Mouse (Mus musculus) limb, embryonic 12.5 days (tissue): ENCODE measurements around the gene Zbtb40. TPM values are rescaled to one million over a fixed set of nuclear protein-coding genes. Genes with fewer than 3 reads are reported as not detected.
A peak's percentile ranks its signal among the peaks of the same experiment; 100 is the strongest.

Source experiments
- ATAC-seq: fragments of 200-750 bp; cut with Nextera tagmentation; 2 replicates; pipeline ENCODE4 v1.8.0; 2017; ENCODE audit warnings: low read depth, moderate TSS enrichment; ENCODE audit not compliant: insufficient number of reproducible peaks, insufficient read depth, low FRiP score, low TSS enrichment
- H3K27ac ChIP-seq: fragments of 300-500 bp; sonication (generic); 2 replicates; pipeline ENCODE4 v1.5.1; 2016; ENCODE audit warnings: mild to moderate bottlenecking, moderate library complexity
- H3K27me3 ChIP-seq: fragments of 300-500 bp; sonication (generic); 2 replicates; pipeline ENCODE4 v1.6.1; 2016; ENCODE audit warnings: mild to moderate bottlenecking, moderate library complexity
- H3K36me3 ChIP-seq: fragments of 300-500 bp; sonication (generic); 2 replicates; pipeline ENCODE4 v1.6.1; 2016; ENCODE audit warnings: mild to moderate bottlenecking, moderate library complexity
- H3K4me1 ChIP-seq: fragments of 300-500 bp; sonication (generic); replicated peaks from 2 replicates; pipeline ENCODE4 v1.6.1; 2016
- H3K4me2 ChIP-seq: fragments of 300-500 bp; sonication (generic); 2 replicates; pipeline ENCODE4 v1.6.1; 2016; ENCODE audit warnings: mild to moderate bottlenecking, moderate library complexity
- H3K4me3 ChIP-seq: fragments of 300-500 bp; sonication (generic); replicated peaks from 2 replicates; pipeline ENCODE4 v1.5.1; 2016; ENCODE audit warnings: mild to moderate bottlenecking
- H3K9ac ChIP-seq: fragments of 300-500 bp; sonication (generic); replicated peaks from 2 replicates; pipeline ENCODE4 v1.6.1; 2016; ENCODE audit warnings: mild to moderate bottlenecking, moderate library complexity
- H3K9me3 ChIP-seq: fragments of 300-500 bp; sonication (generic); 2 replicates; pipeline ENCODE4 v1.6.1; 2016; ENCODE audit warnings: mild to moderate bottlenecking, moderate library complexity
- WGBS: fragments of 180-500 bp; shearing (Covaris S2); methylation state at CpG from one replicate; pipeline ENCODE4 v1.1.7; 2016; 5-methylcytosine and 5-hydroxymethylcytosine counted together
- polyA plus RNA-seq: library from polyadenylated mRNA; unstranded; fragments of >200 nt; fragmentation: Nextera tagmentation; extraction: Ambion mirVana; gene quantifications from 2 replicates; pipeline ENCODE4 v1.2.1, GENCODE M21; 2016

Zbtb40 gene
- polyA plus RNA-seq, 1 experiment from 2014 or later, result 6.1 TPM

DNA sequence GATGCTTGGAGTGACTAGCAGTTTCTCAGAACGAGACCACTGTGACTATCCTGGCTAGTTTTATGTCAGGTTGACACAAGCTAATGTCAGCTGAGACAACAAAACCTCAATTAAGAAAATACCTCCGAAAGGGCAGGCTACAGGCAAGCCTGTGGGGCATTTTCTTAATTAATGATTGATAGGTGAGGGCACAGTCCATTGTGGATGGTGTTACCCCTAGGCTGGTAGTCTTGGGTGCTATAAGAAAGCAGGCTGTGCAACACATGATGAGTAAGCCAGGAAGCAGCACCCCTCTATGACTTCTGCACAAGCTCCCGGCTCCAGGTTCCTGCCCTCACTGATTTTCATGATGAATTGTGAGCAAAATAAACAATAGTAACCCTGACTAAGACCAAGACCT, 6.3 kb upstream of the Zbtb40 start:
- Histone ChIP-seq H3K4me1 (no peaks in the 10 kb centered on the region), H3K27ac (no peak overlapping the region), H3K9ac (no peak overlapping the region), H3K4me3 (no peak overlapping the region), H3K36me3 (no peaks in the 10 kb centered on the region), H3K9me3 (0 out of 2 replicates have a peak, but pooled peaks cover 3% of the 10 kb centered on the region), H3K27me3 (peaks cover 57% of the 10 kb centered on the region), H3K4me2 (no peak overlapping the region)
- 72% methylated on average over 3 of the region's 3 CpGs for WGBS
- no peak for ATAC-seq

DNA sequence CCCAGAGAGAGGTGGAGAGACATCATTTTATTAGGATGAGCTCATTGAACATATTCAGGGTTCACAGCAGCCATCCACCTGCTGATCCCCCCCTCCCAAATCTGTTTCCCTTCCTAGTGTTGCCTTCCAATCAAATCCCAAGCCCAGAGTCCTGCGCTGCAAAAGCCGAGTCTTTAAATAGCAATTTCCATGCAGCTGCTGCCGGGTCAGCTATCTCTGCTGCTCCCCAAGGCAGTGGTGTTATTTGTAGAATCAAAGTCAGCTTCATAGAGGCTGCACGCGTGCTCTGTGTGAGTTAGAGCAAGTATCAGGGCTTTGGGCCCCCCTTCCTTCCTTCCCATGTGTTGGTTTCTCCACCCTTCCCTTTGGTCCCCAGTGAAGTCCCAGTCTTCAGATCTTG, 5.2 kb upstream of the Zbtb40 start:
- Histone ChIP-seq H3K9ac (no peak overlapping the region), H3K4me3 (no peak overlapping the region), H3K27ac (no peak overlapping the region), H3K4me1 (no peaks in the 10 kb centered on the region), H3K4me2 (no peak overlapping the region), H3K36me3 (no peaks in the 10 kb centered on the region), H3K27me3 (peaks cover 62% of the 10 kb centered on the region), H3K9me3 (peaks cover 14% of the 10 kb centered on the region)
- no peak for ATAC-seq
- 77% methylated on average over 5 of the region's 5 CpGs for WGBS

DNA sequence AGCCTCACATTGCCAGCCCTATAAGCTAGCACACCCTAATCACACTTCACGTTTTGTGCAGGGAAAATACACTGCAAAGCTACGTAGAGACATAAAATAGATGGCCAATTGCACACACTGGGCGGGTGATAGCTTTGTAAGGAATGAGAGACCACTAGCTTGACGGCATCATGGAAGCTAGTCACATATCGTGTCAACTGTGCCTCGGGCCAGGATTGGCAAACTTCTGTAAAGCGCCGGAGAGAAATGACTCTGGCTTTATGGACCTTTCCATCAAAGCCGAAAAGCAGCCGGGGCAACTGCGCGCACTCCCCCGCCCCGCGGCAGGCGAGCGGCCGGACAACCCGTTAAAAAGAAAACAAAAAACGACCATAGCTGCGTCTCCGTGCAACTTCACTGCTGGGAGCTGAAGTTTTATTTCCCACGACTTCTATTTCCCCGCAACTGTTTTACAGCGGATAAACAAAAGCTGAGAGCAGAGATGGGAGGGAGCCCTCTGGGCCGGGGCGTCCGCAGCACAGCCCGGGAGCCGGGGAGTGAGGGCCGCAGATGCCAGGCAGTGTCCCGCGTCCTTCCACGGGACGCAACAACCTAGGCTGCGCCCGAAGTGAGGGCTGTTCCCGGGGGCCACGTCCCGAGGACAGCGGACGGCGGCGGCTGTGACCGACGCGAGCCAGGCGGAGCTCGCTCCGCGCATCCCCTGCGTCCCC, 606 bp downstream of the Zbtb40 start:
- under 1% methylated on average over 52 of the region's 52 CpGs for WGBS
- H3K27me3 ChIP-seq, result peaks cover 33% of the 10 kb centered on the region
- peak overlapping the region; percentile 75 for H3K4me2 ChIP-seq
- H3K4me1 ChIP-seq, result peaks cover 23% of the 10 kb centered on the region
- peak overlapping the region; percentile 93 for H3K4me3 ChIP-seq
- ATAC-seq, result peak; percentile 67; the same call in 1 of the 2 replicates
- H3K27ac ChIP-seq, result peak overlapping the region; percentile 66
- no peaks in the 10 kb centered on the region for H3K36me3 ChIP-seq
- peaks cover 14% of the 10 kb centered on the region for H3K9me3 ChIP-seq
- peak overlapping the region; percentile 72 for H3K9ac ChIP-seq

DNA sequence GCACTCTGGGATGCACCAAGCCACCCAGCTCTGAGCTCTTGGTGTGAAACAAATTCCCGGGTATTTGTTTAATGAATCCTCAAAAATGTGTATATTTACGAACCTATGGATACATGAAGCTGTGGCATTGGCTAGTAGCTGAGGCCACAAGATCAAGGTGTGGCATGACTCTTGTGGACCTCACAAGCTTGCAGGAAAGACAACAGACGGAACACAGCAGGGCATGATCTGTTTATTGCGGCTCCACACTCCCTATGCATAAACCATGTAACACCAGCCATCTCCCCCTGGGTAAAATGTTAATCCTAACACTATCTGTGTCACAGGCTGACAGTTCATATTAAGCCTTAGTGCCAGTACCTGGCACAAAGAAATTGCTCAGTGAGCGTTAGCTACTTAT, 2.5 kb downstream of the Zbtb40 start:
- no peak overlapping the region for H3K4me2 ChIP-seq
- H3K27ac ChIP-seq, result no peak overlapping the region
- peaks cover 14% of the 10 kb centered on the region for H3K9me3 ChIP-seq
- no peak overlapping the region for H3K4me3 ChIP-seq
- H3K4me1 ChIP-seq, result peaks cover 40% of the 10 kb centered on the region
- no peak overlapping the region for H3K9ac ChIP-seq
- WGBS, result 87% methylated on average over 5 of the region's 5 CpGs
- peaks cover 17% of the 10 kb centered on the region for H3K27me3 ChIP-seq
- H3K36me3 ChIP-seq, result no peaks in the 10 kb centered on the region
- no peak for ATAC-seq

DNA sequence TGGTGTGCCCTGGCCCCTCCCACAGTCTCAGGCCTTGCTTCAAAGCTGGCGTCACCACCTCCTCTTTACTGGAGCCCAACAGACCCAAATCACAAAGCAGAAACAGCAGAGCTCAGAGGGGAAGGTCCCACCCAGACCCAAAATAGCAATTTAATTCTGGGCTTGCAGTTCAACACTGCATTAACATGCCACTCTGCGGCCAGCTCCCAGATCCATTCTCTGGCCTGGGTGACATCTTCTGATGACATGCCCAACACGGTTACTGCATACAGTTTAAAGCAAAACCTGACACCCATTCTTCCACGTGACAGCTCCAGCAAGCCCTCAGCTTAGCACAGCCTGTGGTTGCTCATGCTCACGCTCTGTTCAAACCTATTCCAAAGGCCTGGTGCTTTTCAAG, 4.1 kb downstream of the Zbtb40 start:
- H3K4me3 ChIP-seq, result no peak overlapping the region
- no peak overlapping the region for H3K9ac ChIP-seq
- H3K4me1 ChIP-seq, result peaks cover 42% of the 10 kb centered on the region
- peaks cover 7% of the 10 kb centered on the region for H3K9me3 ChIP-seq
- WGBS, result 32% methylated on average over 5 of the region's 5 CpGs
- peak overlapping the region; percentile 62 for H3K27ac ChIP-seq
- no peaks in the 10 kb centered on the region for H3K36me3 ChIP-seq
- no peak for ATAC-seq
- H3K27me3 ChIP-seq, result peaks cover under 1% of the 10 kb centered on the region; the same call in 1 of the 2 replicates
- H3K4me2 ChIP-seq, result peak overlapping the region; percentile 45

DNA sequence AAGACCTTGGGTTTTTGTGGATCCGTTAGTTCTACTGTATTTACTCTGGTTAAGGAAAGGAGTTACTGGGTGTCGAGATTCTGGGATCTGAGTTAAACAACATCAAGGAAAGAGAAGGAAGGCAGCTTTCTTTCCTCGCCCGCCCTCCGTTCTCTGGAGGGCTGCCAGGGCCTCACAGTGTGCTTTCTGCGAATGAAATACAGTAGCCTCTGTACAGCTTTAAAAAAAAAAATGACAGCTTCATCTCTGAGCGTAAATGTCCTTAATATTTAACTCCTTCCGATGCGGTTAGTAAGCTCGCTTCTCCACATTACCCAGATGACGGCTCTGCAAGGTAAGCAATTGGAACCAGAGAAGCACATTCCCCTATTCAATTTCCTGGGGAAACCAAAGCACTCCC, 4.8 kb downstream of the Zbtb40 start:
- WGBS, result 21% methylated on average over 11 of the region's 11 CpGs
- peaks cover under 1% of the 10 kb centered on the region; the same call in 1 of the 2 replicates for H3K9me3 ChIP-seq
- H3K27me3 ChIP-seq, result no peaks in the 10 kb centered on the region
- H3K36me3 ChIP-seq, result no peaks in the 10 kb centered on the region
- H3K4me1 ChIP-seq, result peaks cover 42% of the 10 kb centered on the region
- no peak overlapping the region for H3K4me3 ChIP-seq
- H3K27ac ChIP-seq, result peak overlapping the region; percentile 62
- H3K4me2 ChIP-seq, result peak overlapping the region; percentile 45
- no peak for ATAC-seq
- H3K9ac ChIP-seq, result no peak overlapping the region

DNA sequence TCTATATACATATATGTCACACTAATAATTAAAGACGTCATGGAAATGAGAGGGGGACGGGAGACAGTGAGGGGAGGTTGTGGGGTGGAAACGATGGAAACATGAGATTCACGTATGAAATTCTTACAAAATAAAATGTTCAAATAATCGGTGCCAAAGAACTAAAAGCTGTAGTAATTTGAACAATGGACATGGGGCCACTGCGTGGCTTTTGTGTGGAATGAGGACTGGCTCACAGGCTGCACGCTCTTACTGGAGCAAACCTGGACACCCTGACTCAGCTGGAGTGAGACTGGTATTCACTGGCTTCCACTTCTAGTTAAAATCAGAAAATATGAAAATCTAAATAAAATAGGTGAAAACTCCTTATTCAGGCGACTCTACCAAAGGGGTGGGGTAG, 6.6 kb downstream of the Zbtb40 start:
- H3K4me1 ChIP-seq, result peaks cover 53% of the 10 kb centered on the region

DNA sequence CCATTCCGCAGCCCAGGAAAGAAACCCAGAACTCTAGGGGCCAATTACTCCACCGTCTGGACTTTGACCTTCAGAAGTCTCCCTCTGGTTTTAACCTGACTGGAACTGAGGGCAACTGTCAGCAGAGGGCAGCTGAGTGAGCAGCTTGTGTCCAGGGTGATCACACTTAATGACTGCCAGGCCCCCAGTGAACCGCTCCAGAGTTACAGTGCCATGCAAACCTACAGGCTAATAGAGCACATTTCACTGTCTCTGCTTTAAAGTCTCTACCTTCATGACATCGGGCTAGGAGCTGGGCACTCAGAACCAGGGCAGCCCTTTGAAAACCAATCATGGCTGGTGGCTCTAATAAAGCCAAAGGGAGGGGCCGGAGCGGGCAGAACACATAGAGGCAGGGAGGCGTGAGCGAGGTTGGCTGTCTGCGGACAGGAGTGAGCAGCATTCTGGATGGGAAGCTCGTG, 7.4 kb downstream of the Zbtb40 start:
- Histone ChIP-seq H3K27ac (no peak overlapping the region), H3K4me2 (no peak overlapping the region)

More for the DNA sequence above, 6.6 kb downstream of the Zbtb40 start:
- H3K9me3 ChIP-seq, result no peaks in the 10 kb centered on the region
- 87% methylated on average over 8 of the region's 8 CpGs for WGBS
- no peak overlapping the region for H3K27ac ChIP-seq
- no peak for ATAC-seq
- no peak overlapping the region for H3K4me3 ChIP-seq
- no peak overlapping the region for H3K9ac ChIP-seq
- no peaks in the 10 kb centered on the region for H3K27me3 ChIP-seq
- H3K36me3 ChIP-seq, result no peaks in the 10 kb centered on the region
- no peak overlapping the region for H3K4me2 ChIP-seq

DNA sequence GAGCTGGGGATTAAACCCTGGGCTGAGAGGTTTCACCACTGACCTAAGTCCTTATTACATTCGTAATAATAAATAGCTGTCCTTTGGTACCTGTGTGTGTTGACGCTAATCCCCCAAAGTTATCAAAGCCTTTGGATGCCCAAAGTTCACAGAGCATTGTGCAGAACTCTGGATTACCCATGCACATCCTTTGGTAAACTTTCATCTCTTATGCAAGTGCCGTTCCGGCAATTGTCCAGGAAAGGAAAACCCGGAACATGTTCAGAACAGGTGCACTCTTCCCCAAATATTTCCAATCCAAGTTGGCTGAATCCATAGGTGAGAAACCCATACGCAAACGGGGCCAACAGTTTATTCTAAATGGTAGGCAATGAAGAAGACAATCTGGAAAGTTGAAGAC, 9.2 kb downstream of the Zbtb40 start:
- Histone ChIP-seq H3K4me3 (no peak overlapping the region), H3K9ac (no peak overlapping the region), H3K27ac (no peak overlapping the region), H3K36me3 (no peaks in the 10 kb centered on the region), H3K27me3 (no peaks in the 10 kb centered on the region), H3K4me1 (peaks cover 56% of the 10 kb centered on the region), H3K9me3 (no peaks in the 10 kb centered on the region), H3K4me2 (no peak overlapping the region)
- 95% methylated on average over 7 of the region's 7 CpGs for WGBS
- no peak for ATAC-seq

More for the DNA sequence above, 7.4 kb downstream of the Zbtb40 start:
- Histone ChIP-seq H3K27me3 (no peaks in the 10 kb centered on the region), H3K9me3 (no peaks in the 10 kb centered on the region), H3K4me3 (no peak overlapping the region), H3K36me3 (no peaks in the 10 kb centered on the region), H3K4me1 (peaks cover 53% of the 10 kb centered on the region), H3K9ac (no peak overlapping the region)
- no peak for ATAC-seq
- WGBS, result 45% methylated on average over 10 of the region's 10 CpGs

DNA sequence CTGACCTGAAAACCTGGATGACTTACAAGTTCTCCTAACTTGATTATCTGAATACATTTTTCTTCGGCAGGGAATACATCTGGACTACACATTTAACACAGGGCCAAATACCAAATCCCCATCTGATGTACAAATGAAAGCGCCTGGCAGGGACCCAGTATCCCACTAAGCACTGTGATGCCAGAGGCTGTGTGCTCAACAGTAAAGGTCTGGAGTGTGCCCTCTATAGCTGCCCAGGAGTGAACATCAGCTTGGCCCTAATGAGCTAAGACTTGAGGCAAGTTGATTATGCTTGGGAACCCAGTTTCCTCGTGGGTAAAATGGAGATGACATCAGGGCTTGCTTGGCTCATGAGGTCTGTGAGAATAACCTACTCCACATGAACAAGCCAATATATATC, 10.1 kb downstream of the Zbtb40 start:
- ATAC-seq, result no peak
- no peaks in the 10 kb centered on the region for H3K9me3 ChIP-seq
- peaks cover 4% of the 10 kb centered on the region; the same call in 1 of the 2 replicates for H3K27me3 ChIP-seq
- WGBS, result 75% methylated on average over 3 of the region's 3 CpGs
- peaks cover 50% of the 10 kb centered on the region for H3K4me1 ChIP-seq
- no peaks in the 10 kb centered on the region for H3K36me3 ChIP-seq
- no peak overlapping the region for H3K27ac ChIP-seq
- no peak overlapping the region for H3K4me2 ChIP-seq
- H3K9ac ChIP-seq, result no peak overlapping the region
- H3K4me3 ChIP-seq, result no peak overlapping the region

DNA sequence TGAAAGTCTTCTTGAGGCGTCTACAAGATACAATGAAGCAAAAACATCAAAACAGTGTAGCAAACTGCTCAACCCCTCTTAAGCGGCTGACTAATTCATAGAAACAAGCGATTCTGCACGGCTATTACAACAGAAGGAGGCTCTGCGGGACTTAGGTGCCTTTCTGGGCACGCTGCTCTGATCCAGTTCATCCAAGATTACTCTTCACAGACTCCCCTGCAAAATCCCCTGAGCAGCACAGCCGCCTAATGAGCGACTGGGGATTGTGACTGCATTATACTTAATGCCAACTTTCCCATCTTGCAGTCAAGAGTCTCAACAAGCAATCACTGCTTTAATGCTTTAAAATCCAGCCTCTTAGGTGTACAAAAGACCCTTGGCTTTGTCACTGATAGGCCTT, 10.5 kb downstream of the Zbtb40 start:
- H3K36me3 ChIP-seq, result no peaks in the 10 kb centered on the region
- peaks cover 50% of the 10 kb centered on the region for H3K4me1 ChIP-seq
- H3K4me3 ChIP-seq, result no peak overlapping the region
- no peak overlapping the region for H3K4me2 ChIP-seq
- no peak overlapping the region for H3K9ac ChIP-seq
- no peaks in the 10 kb centered on the region for H3K9me3 ChIP-seq
- no peak overlapping the region for H3K27ac ChIP-seq
- 53% methylated on average over 8 of the region's 8 CpGs for WGBS
- peaks cover 5% of the 10 kb centered on the region; the same call in 1 of the 2 replicates for H3K27me3 ChIP-seq
- no peak for ATAC-seq
